Mouse (Mus musculus) C2C12 (cell line): Measurements from ENCODE around the gene Slc38a10. TPM values are rescaled to one million over a fixed set of nuclear protein-coding genes. Genes with fewer than 3 reads are reported as not detected.

Experiments
- H3K27me3 ChIP-seq: one replicate; pipeline ENCODE4 v1.6.1; 2011; ENCODE audit not compliant: control insufficient read depth, insufficient read depth, insufficient read length
- H3K36me3 ChIP-seq: one replicate; pipeline ENCODE4 v1.6.1; 2011; ENCODE audit not compliant: control insufficient read depth, insufficient read depth
- H3K4me3 ChIP-seq: one replicate; pipeline ENCODE4 v1.5.1; 2011; ENCODE audit warnings: mild to moderate bottlenecking, control low read depth; ENCODE audit not compliant: poor library complexity, insufficient read depth, severe bottlenecking
- H3K79me2 ChIP-seq: one replicate; pipeline ENCODE4 v1.6.1; 2011; ENCODE audit not compliant: control insufficient read depth, insufficient read depth
- H3K79me3 ChIP-seq: one replicate; pipeline ENCODE4 v1.6.1; 2011; ENCODE audit warnings: low read depth, control low read depth
- H3ac ChIP-seq: one replicate; pipeline ENCODE3; 2011; ENCODE audit warnings: low read depth; ENCODE audit not compliant: control insufficient read depth, insufficient read length
- CEBPB ChIP-seq: IDR thresholded peaks from one replicate; pipeline ENCODE4 v1.6.1; 2011; ENCODE audit warnings: low read depth, mild to moderate bottlenecking, control low read depth, moderate library complexity
- CTCF ChIP-seq: IDR thresholded peaks from one replicate; pipeline ENCODE4 v1.5.1; 2011; ENCODE audit not compliant: control insufficient read depth, insufficient read depth, insufficient read length
- FOSL1 ChIP-seq: IDR thresholded peaks from one replicate; pipeline ENCODE4 v1.8.0; 2011; ENCODE audit warnings: mild to moderate bottlenecking, low read length; ENCODE audit not compliant: poor library complexity, insufficient read depth, severe bottlenecking
- MAX ChIP-seq: IDR thresholded peaks from one replicate; pipeline ENCODE4 v1.6.1; 2011; ENCODE audit warnings: mild to moderate bottlenecking, control low read depth
- MYOD1 ChIP-seq: IDR thresholded peaks from one replicate; pipeline ENCODE4 v1.6.1; 2011; ENCODE audit warnings: low read depth; ENCODE audit not compliant: control insufficient read depth, insufficient read length
- MYOG ChIP-seq: IDR thresholded peaks from one replicate; pipeline ENCODE4 v1.6.1; 2011; ENCODE audit not compliant: control insufficient read depth, insufficient read length; ENCODE audit errors: extremely low read depth
- USF1 ChIP-seq: IDR thresholded peaks from one replicate; pipeline ENCODE4 v1.6.1; 2011; ENCODE audit warnings: low read depth, mild to moderate bottlenecking, control low read depth, moderate library complexity
- polyA plus RNA-seq: library from polyadenylated mRNA; unstranded; fragments of >200 nt; fragmentation: generic; extraction: Trizol; gene quantifications from one replicate; pipeline ENCODE4 v1.2.1, GENCODE M21; 2012; ENCODE audit warnings: missing spikeins

Slc38a10 gene
- polyA plus RNA-seq, 1 experiment, result 71.6 TPM

- TF ChIP-seq FOSL1, result no peak
- TF ChIP-seq CTCF, result no peak
- no peak for TF ChIP-seq CEBPB
- TF ChIP-seq MAX, result no peak
- no peak for TF ChIP-seq USF1
- TF ChIP-seq MYOG, result no peak
- TF ChIP-seq MYOD1, result no peak
- H3K79me2 ChIP-seq, result no peaks in the 10 kb centered on the region
- H3K79me3 ChIP-seq, result no peaks in the 10 kb centered on the region
- H3K4me3 ChIP-seq, result no peak overlapping the region
- peaks cover 45% of the 10 kb centered on the region for H3K36me3 ChIP-seq
- no peaks in the 10 kb centered on the region for H3K27me3 ChIP-seq
- no peak overlapping the region for H3ac ChIP-seq
Measured at GRCm38 (mm10) chr11:120119936-120120541, 31.1 kb downstream of the Slc38a10 start.

GRCm38 (mm10) chr11:120119108-120119507, 32.0 kb downstream of the Slc38a10 start:
- H3K36me3 ChIP-seq, result peaks cover 40% of the 10 kb centered on the region
- H3K79me2 ChIP-seq, result no peaks in the 10 kb centered on the region
- H3K79me3 ChIP-seq, result no peaks in the 10 kb centered on the region
- no peaks in the 10 kb centered on the region for H3K27me3 ChIP-seq
- H3ac ChIP-seq, result no peak overlapping the region
- TF ChIP-seq MYOG, result no peak
- TF ChIP-seq MAX, result no peak
- no peak for TF ChIP-seq FOSL1
- no peak overlapping the region for H3K4me3 ChIP-seq

- Histone ChIP-seq H3K4me3 (no peak overlapping the region), H3K27me3 (no peaks in the 10 kb centered on the region), H3K79me3 (no peaks in the 10 kb centered on the region), H3ac (no peak overlapping the region), H3K79me2 (no peaks in the 10 kb centered on the region), H3K36me3 (peaks cover 33% of the 10 kb centered on the region)
- no peak for TF ChIP-seq CTCF
- TF ChIP-seq USF1, result no peak
Measured at GRCm38 (mm10) chr11:120117626-120118025, 33.5 kb downstream of the Slc38a10 start.

GRCm38 (mm10) chr11:120114488-120115215, 36.5 kb downstream of the Slc38a10 start:
- Histone ChIP-seq H3K36me3 (peaks cover 30% of the 10 kb centered on the region), H3ac (no peak overlapping the region)

GRCm38 (mm10) chr11:120112136-120112535, 39.0 kb downstream of the Slc38a10 start:
- Histone ChIP-seq H3K27me3 (no peaks in the 10 kb centered on the region), H3K36me3 (peaks cover 44% of the 10 kb centered on the region), H3ac (no peak overlapping the region), H3K79me3 (no peaks in the 10 kb centered on the region), H3K4me3 (no peak overlapping the region), H3K79me2 (no peaks in the 10 kb centered on the region)
- TF ChIP-seq MAX, result no peak
- TF ChIP-seq FOSL1, result no peak
- no peak for TF ChIP-seq USF1
- TF ChIP-seq CTCF, result no peak
- TF ChIP-seq MYOD1, result no peak
- no peak for TF ChIP-seq MYOG
- TF ChIP-seq CEBPB, result no peak

More at GRCm38 (mm10) chr11:120114488-120115215, 36.5 kb downstream of the Slc38a10 start:
- H3K27me3 ChIP-seq, result no peaks in the 10 kb centered on the region
- TF ChIP-seq MAX, result no peak
- TF ChIP-seq CEBPB, result no peak
- TF ChIP-seq MYOD1, result no peak
- TF ChIP-seq USF1, result no peak
- no peak for TF ChIP-seq CTCF
- no peak for TF ChIP-seq FOSL1
- TF ChIP-seq MYOG, result no peak
- no peak overlapping the region for H3K4me3 ChIP-seq
- H3K79me2 ChIP-seq, result no peaks in the 10 kb centered on the region
- no peaks in the 10 kb centered on the region for H3K79me3 ChIP-seq

GRCm38 (mm10) chr11:120111033-120111432, 40.1 kb downstream of the Slc38a10 start:
- no peaks in the 10 kb centered on the region for H3K79me3 ChIP-seq
- no peaks in the 10 kb centered on the region for H3K79me2 ChIP-seq
- TF ChIP-seq FOSL1 (no peak), USF1 (no peak), CTCF (peak; percentile 66), MYOD1 (no peak), MYOG (no peak), MAX (no peak), CEBPB (no peak)
- no peaks in the 10 kb centered on the region for H3K27me3 ChIP-seq
- peaks cover 38% of the 10 kb centered on the region for H3K36me3 ChIP-seq
- no peak overlapping the region for H3ac ChIP-seq
- H3K4me3 ChIP-seq, result no peak overlapping the region
